Mouse (Mus musculus) kidney, postnatal 14 days (tissue): ENCODE data around the gene Ccsap.

Experiments used
- DNase-seq: peaks from one replicate; pipeline ENCODE4 v3.0.0; 2022; ENCODE audit warnings: mixed read lengths

The Ccsap gene

DNA sequence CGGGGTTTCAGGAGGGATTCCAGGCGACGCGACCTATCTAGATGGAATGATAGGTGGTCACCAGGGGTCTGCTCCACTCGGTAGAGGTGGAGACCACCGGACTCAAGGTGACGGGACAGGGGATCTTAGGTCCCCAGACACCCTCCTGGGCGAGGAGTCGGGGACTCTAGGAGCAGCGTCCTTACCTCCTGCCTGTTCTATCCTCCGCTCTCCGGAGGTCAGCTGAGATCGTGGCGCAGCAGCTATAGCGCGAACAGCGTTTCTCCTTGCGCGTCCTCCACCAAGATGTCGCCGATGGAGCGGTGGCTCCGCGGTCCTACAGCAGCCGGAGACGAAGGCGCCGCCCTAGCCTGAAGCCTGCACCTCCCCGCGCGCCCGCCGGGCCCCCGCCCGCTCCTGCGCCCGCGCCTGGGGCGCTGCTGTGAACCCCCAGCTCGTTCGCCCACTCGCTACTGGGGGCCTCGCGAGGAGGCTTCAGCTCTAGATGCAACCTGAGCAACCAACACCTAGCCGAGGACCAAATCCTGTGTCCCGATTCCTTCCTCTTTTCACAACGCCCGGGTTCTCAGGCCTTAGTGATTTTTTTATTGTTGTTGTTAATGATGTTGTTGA is at the start of gene Ccsap:
Gene Ccsap (minus strand): TSS at position 562 of the 612 bp plus-strand sequence.
- DNase-seq, result peak; percentile 52

- no peak for DNase-seq
These were observed 47.6 kb upstream of the Ccsap start for GRCm38 (mm10) chr8:123907604-123908003.

DNA sequence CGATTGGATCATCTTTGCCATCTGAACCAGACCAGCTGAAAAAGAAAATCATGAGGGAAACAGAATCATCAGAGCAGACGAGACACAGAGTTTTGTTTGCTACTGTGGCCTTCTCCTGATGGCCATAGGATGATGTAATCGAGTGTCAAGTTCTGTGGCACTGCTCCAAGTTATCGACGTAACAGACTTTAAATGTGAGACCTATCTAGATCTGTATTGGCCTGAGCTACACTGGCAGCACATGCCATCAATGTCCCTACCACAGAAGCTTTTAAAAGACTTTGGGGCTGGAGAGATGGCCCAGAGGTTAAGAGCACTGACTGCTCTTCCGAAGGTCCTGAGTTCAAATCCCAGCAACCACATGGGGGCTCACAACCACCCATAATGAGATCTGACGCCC is 42.6 kb upstream of the Ccsap start:
- no peak for DNase-seq

GRCm38 (mm10) chr8:123899366-123899765 is 39.4 kb upstream of the Ccsap start:
- DNase-seq, result peak; percentile 34

DNA sequence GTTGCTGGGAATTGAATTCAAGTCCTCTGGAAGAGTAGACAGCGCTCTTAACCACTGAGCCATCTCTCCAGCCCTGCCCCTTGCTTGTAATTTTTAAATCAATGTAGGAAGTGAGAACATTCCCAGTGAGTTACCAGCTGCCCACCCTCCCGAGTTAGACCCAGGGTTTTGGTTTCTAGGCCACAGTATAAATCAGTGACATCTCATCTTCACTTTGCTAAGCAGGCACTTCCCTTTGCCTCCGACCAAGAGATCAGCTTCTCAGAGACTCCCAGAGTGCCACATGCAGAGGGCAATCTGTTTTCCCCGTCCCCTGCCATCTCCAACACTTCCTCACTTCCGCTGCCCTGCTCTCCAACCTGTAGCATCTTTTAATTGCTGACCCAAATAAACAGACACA is 38.6 kb upstream of the Ccsap start:
- DNase-seq, result no peak

GRCm38 (mm10) chr8:123896774-123897173 is 36.8 kb upstream of the Ccsap start:
- DNase-seq, result no peak

DNA sequence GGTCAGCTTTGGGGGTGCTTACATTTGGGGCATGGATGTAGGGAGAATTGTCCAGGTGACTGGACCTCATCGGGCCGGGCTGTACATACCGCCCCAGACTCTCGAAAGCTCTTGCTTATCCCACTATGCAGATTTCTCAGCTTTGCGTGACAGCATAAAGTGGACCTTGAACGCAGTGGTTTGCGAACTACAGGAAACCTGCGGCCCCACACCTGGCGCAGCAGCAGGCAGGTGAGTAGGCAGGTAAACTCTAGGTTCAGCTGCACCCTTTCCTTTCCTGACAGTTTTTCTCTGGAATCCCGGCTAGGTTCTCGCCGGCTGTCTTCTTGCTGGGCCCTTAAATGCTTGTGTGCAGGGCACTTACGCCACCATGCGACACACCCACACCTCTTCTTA is 36.4 kb upstream of the Ccsap start:
- no peak for DNase-seq

GRCm38 (mm10) chr8:123895680-123896365 is 35.8 kb upstream of the Ccsap start:
- no peak for DNase-seq

- DNase-seq, result no peak
These were observed 35.2 kb upstream of the Ccsap start for GRCm38 (mm10) chr8:123895230-123895629.

GRCm38 (mm10) chr8:123894502-123895097 is 34.6 kb upstream of the Ccsap start, which contains the start of gene Acta1:
Acta1 (minus strand) TSS chr8:123894751.
- DNase-seq, result no peak

DNA sequence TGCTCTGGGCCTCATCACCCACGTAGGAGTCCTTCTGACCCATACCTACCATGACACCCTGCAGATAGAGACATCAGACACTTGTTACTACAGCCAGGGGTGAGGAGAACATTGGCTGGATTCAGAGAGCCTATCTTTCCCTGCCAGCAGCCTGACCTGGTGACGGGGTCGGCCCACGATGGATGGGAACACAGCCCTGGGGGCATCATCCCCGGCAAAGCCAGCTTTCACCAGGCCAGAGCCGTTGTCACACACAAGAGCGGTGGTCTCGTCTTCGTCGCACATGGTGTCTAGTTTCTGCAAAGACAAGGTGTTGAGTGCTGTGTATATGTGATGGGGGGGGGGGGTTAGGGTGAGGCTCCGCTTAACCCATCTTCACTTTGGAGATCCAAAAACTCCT is 33.4 kb upstream of the Ccsap start:
- no peak for DNase-seq

GRCm38 (mm10) chr8:123892586-123893155 is 32.7 kb upstream of the Ccsap start:
- DNase-seq, result no peak

DNA sequence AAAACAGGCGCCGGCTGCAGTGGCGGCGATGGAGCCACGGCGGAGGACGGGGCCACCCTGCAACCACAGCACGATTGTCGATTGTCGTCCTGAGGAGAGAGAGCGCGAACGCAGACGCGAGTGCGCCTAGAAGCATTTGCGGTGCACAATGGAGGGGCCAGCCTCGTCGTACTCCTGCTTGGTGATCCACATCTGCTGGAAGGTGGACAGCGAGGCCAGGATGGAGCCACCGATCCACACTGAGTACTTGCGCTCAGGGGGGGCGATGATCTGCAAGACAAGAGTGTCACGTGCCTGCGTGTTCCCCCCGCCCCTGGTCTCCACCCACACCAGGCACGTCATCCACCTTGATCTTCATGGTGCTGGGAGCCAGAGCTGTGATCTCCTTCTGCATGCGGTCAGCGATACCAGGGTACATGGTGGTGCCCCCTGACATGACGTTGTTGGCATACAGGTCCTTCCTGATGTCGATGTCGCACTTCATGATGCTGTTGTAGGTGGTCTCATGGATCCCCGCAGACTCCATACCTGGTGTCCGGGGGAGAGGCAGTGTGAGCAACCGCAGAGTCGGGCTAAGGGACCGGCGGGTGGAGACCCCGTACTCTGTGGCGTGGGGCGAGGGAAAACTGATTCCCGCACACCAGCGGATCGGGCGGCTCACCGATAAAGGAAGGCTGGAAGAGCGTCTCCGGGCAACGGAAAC is 32.0 kb upstream of the Ccsap start:
- DNase-seq, result no peak

GRCm38 (mm10) chr8:123891271-123891670 is 31.3 kb upstream of the Ccsap start:
- DNase-seq, result peak; percentile 55

DNA sequence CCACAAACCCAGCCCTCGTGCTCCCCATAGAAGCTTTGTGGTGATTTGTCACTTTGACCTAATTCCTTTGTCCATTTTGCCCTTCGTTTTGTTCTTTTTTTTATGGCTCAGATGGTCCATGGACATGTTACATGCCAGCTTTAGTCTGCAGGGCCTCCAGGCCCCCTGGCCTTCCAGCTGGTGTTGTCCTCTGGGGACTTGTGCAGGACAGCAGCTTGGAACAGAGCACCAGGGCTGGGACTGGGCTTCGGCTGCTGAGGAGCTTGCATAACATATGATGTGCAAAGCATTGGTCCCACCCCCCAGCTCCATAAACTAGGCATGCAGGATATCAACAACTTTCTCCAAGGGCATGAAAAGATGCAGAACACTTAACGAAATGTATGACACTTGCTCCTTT is 29.8 kb upstream of the Ccsap start:
- no peak for DNase-seq

DNA sequence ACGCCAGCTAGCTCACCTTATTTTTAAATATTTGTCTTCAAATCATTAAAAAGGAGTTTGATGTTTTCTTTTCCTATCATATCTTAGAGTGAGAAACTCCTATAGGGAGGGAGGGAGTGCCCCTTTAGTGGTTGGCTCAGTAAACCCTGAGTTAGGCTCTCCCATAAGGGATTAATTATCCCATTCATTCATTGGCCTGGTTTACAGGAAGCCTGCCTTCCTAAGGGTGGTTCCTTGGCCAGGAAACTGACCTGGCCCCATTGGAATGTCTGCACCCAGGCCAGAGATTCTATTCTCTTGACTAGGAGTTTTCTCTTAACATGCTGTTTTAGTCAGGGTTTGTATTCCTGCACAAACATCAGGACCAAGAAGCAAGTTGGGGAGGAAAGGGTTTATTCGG is 27.9 kb upstream of the Ccsap start:
- DNase-seq, result no peak

- no peak for DNase-seq
These were observed 27.2 kb upstream of the Ccsap start for GRCm38 (mm10) chr8:123887163-123887562.

GRCm38 (mm10) chr8:123884721-123885565 is 24.9 kb upstream of the Ccsap start:
- DNase-seq, result no peak

DNA sequence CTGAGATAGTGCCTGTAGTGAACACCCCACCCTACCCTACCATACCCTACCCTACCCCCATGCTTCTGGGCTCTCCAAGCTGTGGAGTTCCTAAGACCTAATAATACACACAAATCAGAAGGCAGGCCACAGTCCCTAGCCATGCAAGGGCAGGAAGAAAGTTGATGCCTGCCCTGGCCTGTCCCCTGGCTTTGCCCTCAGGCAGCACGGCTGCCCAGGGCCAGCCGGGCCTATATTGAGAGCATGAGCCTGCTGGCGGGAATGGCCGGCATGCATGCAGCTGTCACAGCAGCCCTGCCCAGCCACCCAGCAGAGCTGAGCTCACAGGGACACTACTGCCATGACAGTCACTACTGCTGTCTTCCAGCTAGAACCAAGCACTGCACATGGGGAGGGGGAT is 23.1 kb upstream of the Ccsap start:
- no peak for DNase-seq

DNA sequence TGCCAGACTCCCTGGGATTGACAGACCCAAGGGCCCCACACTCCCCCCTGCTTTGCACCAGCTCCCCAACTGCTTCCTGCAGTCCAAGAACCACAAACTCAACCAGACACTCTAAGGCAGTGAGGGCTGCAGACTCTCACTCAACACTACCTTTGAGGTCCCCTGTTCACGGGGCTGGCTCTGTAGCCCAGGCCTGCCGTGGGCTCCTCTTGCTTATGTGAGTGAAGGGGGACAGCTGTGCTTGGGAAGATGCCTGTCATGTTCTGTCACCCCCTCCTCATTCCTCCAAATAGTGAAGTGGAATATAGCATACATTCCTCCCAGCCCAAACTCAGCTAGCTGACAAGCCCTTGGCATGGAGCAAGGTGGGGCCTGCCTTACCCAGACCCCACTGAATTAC is 22.4 kb upstream of the Ccsap start:
- DNase-seq, result no peak

DNA sequence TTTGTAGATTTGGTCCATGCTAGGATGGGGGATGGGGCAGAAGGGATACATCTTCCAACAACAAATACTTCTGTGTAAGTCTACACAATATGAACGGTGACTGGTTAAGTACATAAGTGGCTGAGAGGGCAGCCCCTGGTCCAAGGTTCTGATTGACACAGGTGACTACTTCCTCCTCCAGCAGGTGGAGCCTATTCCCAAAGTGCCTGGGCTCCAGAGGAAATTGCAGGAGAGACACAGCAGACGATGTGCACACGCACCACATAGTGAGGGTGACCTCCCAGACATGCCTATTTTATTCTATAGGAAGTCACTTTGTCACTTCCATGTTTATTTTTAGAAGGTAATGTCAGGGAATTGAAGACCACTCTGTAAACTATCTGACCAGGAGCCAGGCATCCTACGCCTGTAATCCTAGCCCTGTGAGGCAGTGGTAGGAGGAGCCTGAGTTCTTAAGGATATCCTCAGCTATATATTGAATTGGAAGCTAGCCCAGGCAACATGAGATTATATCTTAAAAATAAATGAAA is 20.9 kb upstream of the Ccsap start:
- no peak for DNase-seq

DNA sequence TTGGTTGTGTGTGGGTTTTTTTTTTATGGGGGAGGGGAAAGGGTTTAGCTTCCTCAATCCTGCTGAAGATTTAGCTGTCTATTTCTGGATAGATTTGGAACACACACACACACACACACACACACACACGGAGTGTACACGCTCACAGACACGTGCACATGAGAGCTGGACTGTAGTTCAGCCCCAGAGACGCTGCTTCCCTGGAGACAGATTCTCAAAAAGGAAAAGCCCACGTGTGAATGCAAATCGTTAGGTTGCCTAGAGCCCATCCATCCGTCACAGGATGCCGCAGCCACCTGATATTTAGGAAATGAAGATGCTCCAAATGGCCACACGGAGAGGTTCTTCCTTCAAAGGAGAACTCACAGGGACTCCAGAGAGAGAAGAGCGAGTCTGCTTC is 20.3 kb upstream of the Ccsap start:
- no peak for DNase-seq
